Mouse (Mus musculus) embryonic facial prominence, embryonic 11.5 days (tissue): Measurements from ENCODE around the gene Shank2. TPM values are rescaled to one million over a fixed set of nuclear protein-coding genes. Genes with fewer than 3 reads are reported as not detected.

Experiments used
- ATAC-seq: fragments of 200-750 bp; cut with Nextera tagmentation; replicated peaks from 2 replicates; pipeline ENCODE4 v1.8.0; 2017; ENCODE audit warnings: low read depth; ENCODE audit not compliant: insufficient number of reproducible peaks, low FRiP score, low TSS enrichment
- DNase-seq: peaks from one replicate; pipeline ENCODE4 v3.0.0-alpha.2; 2015; ENCODE audit warnings: low spot score
- H3K27ac ChIP-seq: fragments of 300-500 bp; sonication (generic); replicated peaks from 2 replicates; pipeline ENCODE4 v1.5.1; 2014; ENCODE audit warnings: mild to moderate bottlenecking, low read depth, low read length, control low read depth
- H3K27me3 ChIP-seq: fragments of 300-500 bp; sonication (generic); 2 replicates; pipeline ENCODE4 v1.6.1; 2014; ENCODE audit warnings: mild to moderate bottlenecking, low read length, moderate library complexity, mixed read lengths; ENCODE audit not compliant: control insufficient read depth, insufficient read depth
- H3K36me3 ChIP-seq: fragments of 300-500 bp; sonication (generic); replicated peaks from 2 replicates; pipeline ENCODE4 v1.6.1; 2014; ENCODE audit warnings: low read depth, mild to moderate bottlenecking, low read length, moderate library complexity, mixed read lengths; ENCODE audit not compliant: control insufficient read depth, insufficient read depth
- H3K4me1 ChIP-seq: fragments of 300-500 bp; sonication (generic); 2 replicates; pipeline ENCODE4 v1.6.1; 2014; ENCODE audit warnings: low read length, mixed read lengths; ENCODE audit not compliant: control insufficient read depth, insufficient read depth
- H3K4me2 ChIP-seq: fragments of 300-500 bp; sonication (generic); 2 replicates; pipeline ENCODE4 v1.6.1; 2014; ENCODE audit warnings: low read depth, mild to moderate bottlenecking, control low read depth, low read length, moderate library complexity
- H3K4me3 ChIP-seq: fragments of 300-500 bp; sonication (generic); 2 replicates; pipeline ENCODE4 v1.5.1; 2014; ENCODE audit warnings: low read depth, low read length, control low read depth
- H3K9ac ChIP-seq: fragments of 300-500 bp; sonication (generic); replicated peaks from 2 replicates; pipeline ENCODE4 v1.6.1; 2014; ENCODE audit warnings: mild to moderate bottlenecking, control low read depth, low read length
- H3K9me3 ChIP-seq: fragments of 300-500 bp; sonication (generic); replicated peaks from 2 replicates; pipeline ENCODE4 v1.6.1; 2016; ENCODE audit warnings: mild to moderate bottlenecking, low read length, inconsistent platforms, mixed read lengths; ENCODE audit not compliant: control insufficient read depth
- WGBS: fragments of 180-500 bp; shearing (Covaris S2); extraction: QIAGEN DNeasy Blood & Tissue Kit; methylation state at CpG from one replicate; pipeline ENCODE4 v1.1.7; 2014; 5-methylcytosine and 5-hydroxymethylcytosine counted together
- polyA plus RNA-seq: library from polyadenylated mRNA; unstranded; fragments of >200 nt; fragmentation: Nextera tagmentation; extraction: Ambion mirVana; gene quantifications from 2 replicates; pipeline ENCODE4 v1.2.1, GENCODE M21; 2014

Gene Shank2
- 0.98 and 1.3 TPM in 2 replicates for polyA plus RNA-seq

- Histone ChIP-seq H3K9me3 (no peaks in the 10 kb centered on the region), H3K9ac (no peak within 1 kb of the TSS), H3K4me2 (no peak within 1 kb of the TSS), H3K4me3 (no peak within 1 kb of the TSS), H3K36me3 (no peaks in the 10 kb centered on the region), H3K27me3 (no peaks in the 10 kb centered on the region), H3K27ac (no peak within 1 kb of the TSS), H3K4me1 (no peaks in the 10 kb centered on the region)
- ATAC-seq (no peak), DNase-seq (no peak)
- 82% methylated on average over 3 of the region's 3 CpGs for WGBS
Observed at GRCm38 (mm10) chr7:144001628-144002027, at the start of gene Shank2. Gene Shank2, plus strand, starts transcription at chr7:144001928.

GRCm38 (mm10) chr7:143952130-143952529 is 49.6 kb upstream of the Shank2 start:
- 93% methylated on average over 2 of the region's 3 CpGs for WGBS
- no peak overlapping the region for H3K4me2 ChIP-seq
- no peaks in the 10 kb centered on the region for H3K27me3 ChIP-seq
- ATAC-seq, result no peak
- H3K4me3 ChIP-seq, result no peak overlapping the region
- no peaks in the 10 kb centered on the region for H3K4me1 ChIP-seq
- no peak overlapping the region for H3K9ac ChIP-seq
- DNase-seq, result no peak
- no peaks in the 10 kb centered on the region for H3K36me3 ChIP-seq
- no peaks in the 10 kb centered on the region for H3K9me3 ChIP-seq
- no peak overlapping the region for H3K27ac ChIP-seq

GRCm38 (mm10) chr7:143956575-143957295 is 45.0 kb upstream of the Shank2 start:
- no peaks in the 10 kb centered on the region for H3K4me1 ChIP-seq
- H3K36me3 ChIP-seq, result no peaks in the 10 kb centered on the region
- no peak overlapping the region for H3K9ac ChIP-seq
- ATAC-seq (no peak), DNase-seq (no peak)
- H3K9me3 ChIP-seq, result no peaks in the 10 kb centered on the region
- no peaks in the 10 kb centered on the region for H3K27me3 ChIP-seq
- no peak overlapping the region for H3K27ac ChIP-seq
- H3K4me3 ChIP-seq, result no peak overlapping the region
- WGBS, result 69% methylated on average over 6 of the region's 6 CpGs
- no peak overlapping the region for H3K4me2 ChIP-seq

- Histone ChIP-seq H3K27me3 (no peaks in the 10 kb centered on the region), H3K4me2 (no peak overlapping the region), H3K4me1 (no peaks in the 10 kb centered on the region), H3K4me3 (no peak overlapping the region), H3K9ac (no peak overlapping the region), H3K36me3 (no peaks in the 10 kb centered on the region), H3K27ac (no peak overlapping the region), H3K9me3 (no peaks in the 10 kb centered on the region)
- DNase-seq (no peak), ATAC-seq (no peak)
- 57% methylated on average over 11 of the region's 11 CpGs for WGBS
Observed at GRCm38 (mm10) chr7:143958030-143958565, 43.6 kb upstream of the Shank2 start.

GRCm38 (mm10) chr7:143963813-143964212 is 37.9 kb upstream of the Shank2 start:
- Histone ChIP-seq H3K4me3 (no peak overlapping the region), H3K27me3 (no peaks in the 10 kb centered on the region), H3K36me3 (no peaks in the 10 kb centered on the region), H3K27ac (no peak overlapping the region), H3K4me1 (no peaks in the 10 kb centered on the region), H3K9ac (no peak overlapping the region), H3K4me2 (no peak overlapping the region), H3K9me3 (no peaks in the 10 kb centered on the region)
- no peak for DNase-seq
- 83% methylated on average over 5 of the region's 5 CpGs for WGBS
- ATAC-seq, result no peak

- H3K9ac ChIP-seq, result no peak overlapping the region
- H3K4me2 ChIP-seq, result no peak overlapping the region
- WGBS, result 79% methylated on average over 7 of the region's 7 CpGs
- H3K4me3 ChIP-seq, result no peak overlapping the region
- no peak for ATAC-seq
- H3K36me3 ChIP-seq, result no peaks in the 10 kb centered on the region
- no peak for DNase-seq
- H3K27me3 ChIP-seq, result no peaks in the 10 kb centered on the region
- no peaks in the 10 kb centered on the region for H3K4me1 ChIP-seq
- no peak overlapping the region for H3K27ac ChIP-seq
- no peaks in the 10 kb centered on the region for H3K9me3 ChIP-seq
Observed at GRCm38 (mm10) chr7:143966621-143967020, 35.1 kb upstream of the Shank2 start.

- H3K9me3 ChIP-seq, result no peaks in the 10 kb centered on the region
- H3K4me1 ChIP-seq, result no peaks in the 10 kb centered on the region
- no peak for ATAC-seq
- H3K4me3 ChIP-seq, result peak overlapping the region; percentile 47
- H3K4me2 ChIP-seq, result peak overlapping the region; percentile 91
- DNase-seq, result no peak
- peaks cover 47% of the 10 kb centered on the region for H3K27me3 ChIP-seq
- H3K9ac ChIP-seq, result no peak overlapping the region
- 16% methylated on average over 5 of the region's 5 CpGs for WGBS
- H3K36me3 ChIP-seq, result no peaks in the 10 kb centered on the region
- H3K27ac ChIP-seq, result no peak overlapping the region
Observed at GRCm38 (mm10) chr7:143977491-143977830, 24.3 kb upstream of the Shank2 start.

- no peaks in the 10 kb centered on the region for H3K9me3 ChIP-seq
- no peak overlapping the region for H3K27ac ChIP-seq
- peak; percentile 33 for DNase-seq
- under 1% methylated on average over 61 of the region's 67 CpGs for WGBS
- peak overlapping the region; percentile 47 for H3K4me3 ChIP-seq
- peak; percentile 30; the same call in 1 of the 2 replicates for ATAC-seq
- peak overlapping the region; percentile 91 for H3K4me2 ChIP-seq
- H3K4me1 ChIP-seq, result no peaks in the 10 kb centered on the region
- no peak overlapping the region; the same call in 1 of the 2 replicates for H3K9ac ChIP-seq
- no peaks in the 10 kb centered on the region for H3K36me3 ChIP-seq
- peaks cover 47% of the 10 kb centered on the region for H3K27me3 ChIP-seq
Observed at GRCm38 (mm10) chr7:143977831-143978682, 23.7 kb upstream of the Shank2 start.
